Mouse (Mus musculus): ENCODE measurements around the gene Gpr55. TPM values are rescaled to one million over a fixed set of nuclear protein-coding genes. Genes with fewer than 3 reads are reported as not detected.
"Not testable (repeated sequence)": the region's sequence is repeated elsewhere in the genome, so short reads cannot be mapped to it uniquely, and the experiment has no call there.

The Gpr55 gene
- polyA plus RNA-seq (2016; fragmentation: Nextera tagmentation; extraction: Ambion mirVana), result 0.04 TPM in 1 of 2 replicates, not detected in the other

DNA sequence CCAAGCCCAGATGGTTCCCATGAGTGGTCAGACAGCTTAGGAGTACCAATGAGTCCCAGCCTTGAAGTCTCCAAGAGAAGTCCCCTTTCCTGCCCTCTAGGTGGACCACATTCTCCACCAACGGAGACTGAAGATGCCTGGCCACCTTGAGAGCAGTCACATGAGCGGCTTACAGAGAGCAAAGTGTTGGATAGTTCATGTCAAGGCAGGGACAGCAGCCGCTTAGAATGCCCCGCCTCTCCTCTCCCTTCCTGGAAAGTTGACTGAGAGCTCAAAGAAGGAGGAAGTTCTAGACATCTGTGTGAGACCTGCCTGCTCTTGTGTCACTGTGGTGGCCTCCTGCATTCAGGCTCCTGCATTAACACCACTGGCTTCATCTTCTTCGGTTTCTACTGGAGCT is at the start of gene Gpr55:
Gene Gpr55, minus strand, starts transcription at position 135 of the 400 bp plus-strand sequence.
- 59% methylated on average over 5 of the region's 5 CpGs for WGBS
- H3K27ac ChIP-seq, result peak within 1 kb of the TSS; percentile 84
- H3K4me1 ChIP-seq, result peaks cover 50% of the 10 kb centered on the region
- H3K9me3 ChIP-seq, result no peaks in the 10 kb centered on the region
- H3K27me3 ChIP-seq (ENCODE audit: insufficient read depth, poor library complexity, severe bottlenecking), result no peaks in the 10 kb centered on the region
- no peaks in the 10 kb centered on the region for H3K36me3 ChIP-seq
- no peak within 1 kb of the TSS for H3K4me3 ChIP-seq
- DNase-seq (ENCODE audit: low spot score), result no peak

DNA sequence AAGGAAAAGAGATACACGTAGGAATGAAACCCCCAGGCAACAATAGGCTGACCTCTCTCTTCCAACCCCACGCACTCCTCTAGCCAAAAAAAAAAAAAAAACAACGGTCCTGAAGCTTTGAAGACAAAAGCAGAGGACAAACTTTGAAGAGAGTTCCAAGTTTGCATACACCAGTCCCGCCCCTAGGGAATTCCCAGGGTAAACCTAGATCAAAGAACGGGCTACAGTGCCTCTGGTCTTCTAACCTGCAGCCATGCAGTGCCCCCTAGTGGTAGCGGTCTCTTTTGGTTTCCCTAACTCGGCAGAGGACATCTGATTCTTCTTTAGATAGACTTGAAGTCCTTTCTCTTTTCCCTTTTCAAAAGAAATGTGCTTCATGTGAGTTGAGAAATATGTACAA is 47.0 kb upstream of the Gpr55 start:
- DNase-seq (ENCODE audit: low spot score), result peak; percentile 82
- H3K27ac ChIP-seq, result no peak overlapping the region
- 0 out of 2 replicates have a peak, but pooled peaks cover 5% of the 10 kb centered on the region for H3K27me3 ChIP-seq (ENCODE audit: insufficient read depth, poor library complexity, severe bottlenecking)
- no peak overlapping the region for H3K4me3 ChIP-seq
- no peaks in the 10 kb centered on the region for H3K4me1 ChIP-seq
- no peaks in the 10 kb centered on the region; the same call in 1 of the 2 replicates for H3K9me3 ChIP-seq
- WGBS, result 3% methylated on average over 7 of the region's 7 CpGs
- no peaks in the 10 kb centered on the region for H3K36me3 ChIP-seq

DNA sequence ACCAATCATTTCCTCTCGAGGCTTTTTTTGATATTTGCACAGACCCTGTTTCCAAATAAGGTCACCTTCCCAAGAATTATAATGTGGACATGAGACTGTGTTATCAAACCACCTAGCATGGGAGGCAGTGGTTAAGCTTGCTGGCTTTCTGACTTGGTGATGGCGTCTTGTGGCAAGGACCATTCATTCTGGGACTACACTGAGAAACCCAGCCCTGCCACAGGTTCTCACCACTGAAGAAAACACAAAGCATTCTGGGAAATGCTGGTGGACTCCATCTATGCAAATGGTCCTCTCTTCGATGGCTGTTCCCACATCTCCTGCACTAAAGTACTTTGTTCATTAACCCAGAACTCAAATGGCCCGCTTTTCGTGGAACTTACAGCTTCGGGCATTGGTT is 45.2 kb upstream of the Gpr55 start:
- DNase-seq (ENCODE audit: low spot score), result no peak
- no peaks in the 10 kb centered on the region for H3K9me3 ChIP-seq
- 83% methylated on average over 6 of the region's 6 CpGs for WGBS

DNA sequence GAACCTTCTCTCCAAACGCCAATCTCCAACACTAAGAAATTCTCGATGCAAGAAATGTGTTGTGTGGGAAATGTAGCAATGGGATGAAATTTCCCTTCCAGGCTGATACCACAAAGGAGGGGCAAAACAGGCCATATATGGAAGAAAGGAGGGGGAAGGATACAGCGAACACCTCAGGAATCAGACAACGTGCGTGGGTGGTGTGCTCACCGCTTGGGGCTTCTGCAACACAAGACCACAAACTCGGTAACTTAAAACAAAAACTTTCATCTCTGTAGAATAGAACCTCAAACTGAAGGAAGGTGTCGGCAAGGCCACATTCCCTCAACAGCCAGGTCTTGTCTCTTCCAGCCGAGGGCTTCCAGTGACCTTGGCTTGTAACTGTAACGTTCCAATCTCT is 44.7 kb upstream of the Gpr55 start:
- DNase-seq (ENCODE audit: low spot score), result no peak
- Histone ChIP-seq H3K27ac (no peak overlapping the region), H3K9me3 (no peaks in the 10 kb centered on the region), H3K27me3 (ENCODE audit: insufficient read depth, poor library complexity, severe bottlenecking) (0 out of 2 replicates have a peak, but pooled peaks cover 5% of the 10 kb centered on the region), H3K4me1 (no peaks in the 10 kb centered on the region), H3K36me3 (no peaks in the 10 kb centered on the region), H3K4me3 (no peak overlapping the region)
- WGBS, result 81% methylated on average over 10 of the region's 10 CpGs

More for the DNA sequence above, 45.2 kb upstream of the Gpr55 start:
- Histone ChIP-seq H3K4me3 (no peak overlapping the region), H3K27me3 (ENCODE audit: insufficient read depth, poor library complexity, severe bottlenecking) (0 out of 2 replicates have a peak, but pooled peaks cover 5% of the 10 kb centered on the region), H3K36me3 (no peaks in the 10 kb centered on the region), H3K4me1 (no peaks in the 10 kb centered on the region), H3K27ac (no peak overlapping the region)

DNA sequence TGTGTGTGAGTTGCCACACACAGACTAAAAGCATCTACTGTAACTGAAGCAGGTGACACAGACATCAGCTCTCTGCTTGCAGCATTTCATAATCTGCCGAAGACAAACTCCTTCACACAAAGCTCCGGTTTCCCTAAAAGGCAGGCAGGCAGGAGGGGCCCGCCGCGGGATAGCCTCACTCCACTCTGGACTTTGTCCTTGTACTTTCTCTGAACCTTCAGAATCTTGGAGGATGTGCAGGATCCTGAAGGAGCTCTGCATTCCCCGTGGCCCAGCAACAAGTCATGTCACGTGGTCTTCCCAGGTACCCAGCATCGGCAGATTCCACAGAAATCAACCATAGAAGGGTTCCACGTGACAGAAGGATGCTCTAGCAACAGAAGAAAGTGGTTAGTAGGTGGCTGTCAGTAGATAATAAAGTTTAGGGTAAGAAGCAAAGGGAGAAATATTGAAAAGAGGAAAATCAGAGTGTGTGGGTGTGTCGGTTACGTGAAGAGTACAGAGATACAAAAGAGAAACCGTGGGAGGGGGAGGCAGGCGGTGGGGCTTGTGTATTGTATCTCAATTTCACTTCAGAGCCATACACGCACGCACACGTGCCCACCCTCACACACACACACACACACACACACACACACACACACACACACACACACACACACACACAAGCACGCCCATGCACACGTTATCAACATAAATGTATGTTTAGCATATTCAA is 39.2 kb upstream of the Gpr55 start:
- H3K4me1 ChIP-seq, result no peaks in the 10 kb centered on the region; the same call in 1 of the 2 replicates
- H3K36me3 ChIP-seq, result no peaks in the 10 kb centered on the region
- DNase-seq (ENCODE audit: low spot score), result no peak
- H3K27me3 ChIP-seq (ENCODE audit: insufficient read depth, poor library complexity, severe bottlenecking), result no peaks in the 10 kb centered on the region
- WGBS, result 76% methylated on average over 18 of the region's 18 CpGs
- H3K27ac ChIP-seq, result no peak overlapping the region
- H3K4me3 ChIP-seq, result no peak overlapping the region
- no peaks in the 10 kb centered on the region for H3K9me3 ChIP-seq

DNA sequence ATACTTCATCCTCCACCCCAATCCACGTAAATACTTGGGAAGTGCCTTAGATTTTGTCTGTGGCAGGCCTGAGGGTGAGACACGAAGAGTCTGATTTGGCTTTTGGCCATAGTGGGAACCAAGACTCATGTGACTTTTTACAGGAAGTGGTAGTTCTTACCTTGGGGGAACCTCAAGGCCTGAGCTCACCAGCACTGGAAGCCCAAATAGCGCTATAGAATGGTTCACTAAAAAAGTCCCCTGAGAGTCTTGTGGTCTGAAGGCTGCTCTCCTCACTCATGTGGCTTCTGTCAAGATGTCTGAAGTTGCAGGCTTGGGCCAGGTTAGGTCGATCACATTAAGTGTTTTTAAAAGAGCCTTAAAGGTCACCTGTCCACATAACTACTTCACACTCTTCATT is 37.2 kb upstream of the Gpr55 start:
- H3K4me3 ChIP-seq, result no peak overlapping the region
- H3K27me3 ChIP-seq (ENCODE audit: insufficient read depth, poor library complexity, severe bottlenecking), result no peaks in the 10 kb centered on the region
- H3K36me3 ChIP-seq, result no peaks in the 10 kb centered on the region
- no peak overlapping the region for H3K27ac ChIP-seq
- H3K4me1 ChIP-seq, result no peaks in the 10 kb centered on the region; the same call in 1 of the 2 replicates
- WGBS, result 84% methylated on average over 4 of the region's 4 CpGs
- DNase-seq (ENCODE audit: low spot score), result no peak
- no peaks in the 10 kb centered on the region for H3K9me3 ChIP-seq

DNA sequence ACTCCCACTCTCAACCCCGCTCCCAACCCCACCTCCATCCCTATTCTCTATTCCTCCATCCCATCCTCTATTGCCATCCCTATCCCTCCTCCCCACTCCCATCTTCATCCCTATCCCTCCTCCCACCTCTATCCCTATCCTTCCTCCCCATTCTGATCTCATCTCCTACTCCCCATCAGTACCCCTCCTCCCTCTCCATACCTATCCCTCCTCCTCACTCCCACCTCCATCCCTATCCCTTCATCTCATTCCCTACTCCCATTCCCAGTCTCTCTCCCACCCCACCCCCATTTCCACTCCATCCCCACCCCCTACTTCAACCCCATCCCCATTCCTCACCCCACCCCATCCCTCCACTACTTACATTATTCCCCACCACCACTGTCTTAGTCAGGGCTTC is 36.4 kb upstream of the Gpr55 start:
- WGBS, result 100% methylated on average over 1 of the region's 1 CpGs
- H3K27ac ChIP-seq, result no peak overlapping the region
- no peak for DNase-seq (ENCODE audit: low spot score)
- no peak overlapping the region for H3K4me3 ChIP-seq
- H3K9me3 ChIP-seq, result no peaks in the 10 kb centered on the region
- H3K36me3 ChIP-seq, result no peaks in the 10 kb centered on the region
- no peaks in the 10 kb centered on the region; the same call in 1 of the 2 replicates for H3K4me1 ChIP-seq
- H3K27me3 ChIP-seq (ENCODE audit: insufficient read depth, poor library complexity, severe bottlenecking), result no peaks in the 10 kb centered on the region

DNA sequence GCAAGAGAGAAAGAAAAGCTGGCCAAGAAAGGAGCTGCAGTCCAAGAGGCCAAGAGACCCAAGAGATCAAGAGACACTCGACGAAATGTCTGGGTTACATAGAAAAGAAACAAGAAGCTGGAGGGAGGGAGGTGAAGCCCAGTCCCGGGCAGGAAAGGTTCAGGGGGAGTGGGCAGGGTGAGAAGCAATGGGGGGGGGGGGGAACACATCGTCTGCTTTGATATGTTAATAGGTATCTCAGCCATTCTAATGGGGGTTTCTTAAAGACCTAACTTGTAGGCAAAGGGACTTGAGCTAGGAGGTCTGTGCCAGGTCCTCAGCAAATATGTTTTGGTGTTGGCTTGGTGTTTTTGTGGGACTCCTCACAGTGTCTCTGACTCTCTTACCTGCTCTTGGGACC is 32.7 kb upstream of the Gpr55 start:
- no peaks in the 10 kb centered on the region for H3K9me3 ChIP-seq
- H3K27ac ChIP-seq, result no peak overlapping the region
- no peaks in the 10 kb centered on the region for H3K4me1 ChIP-seq
- no peak for DNase-seq (ENCODE audit: low spot score)
- H3K4me3 ChIP-seq, result no peak overlapping the region
- 70% methylated on average over 4 of the region's 4 CpGs for WGBS
- no peaks in the 10 kb centered on the region for H3K36me3 ChIP-seq
- H3K27me3 ChIP-seq (ENCODE audit: insufficient read depth, poor library complexity, severe bottlenecking), result no peaks in the 10 kb centered on the region

DNA sequence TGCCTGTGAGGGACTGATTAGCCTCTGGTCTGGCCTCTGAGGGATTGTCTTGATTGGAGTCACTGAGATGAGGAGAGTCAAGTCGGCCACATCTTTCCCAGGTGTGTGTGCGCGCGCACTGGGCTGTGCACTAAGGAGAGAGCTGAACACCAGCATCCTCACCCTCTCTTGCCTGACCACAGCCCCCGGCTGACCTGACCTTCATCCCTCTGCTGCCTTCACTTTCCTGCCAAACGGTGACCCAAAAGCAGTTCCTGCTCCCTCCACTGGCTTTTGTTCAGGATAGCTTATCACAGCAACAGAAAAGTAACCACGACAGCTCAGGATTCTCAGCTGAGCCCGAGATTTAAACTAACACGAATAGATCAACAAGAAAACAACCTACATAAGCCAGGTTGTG is 31.4 kb upstream of the Gpr55 start:
- no peak overlapping the region for H3K4me3 ChIP-seq
- no peaks in the 10 kb centered on the region for H3K27me3 ChIP-seq (ENCODE audit: insufficient read depth, poor library complexity, severe bottlenecking)
- no peaks in the 10 kb centered on the region for H3K9me3 ChIP-seq
- H3K27ac ChIP-seq, result no peak overlapping the region
- no peaks in the 10 kb centered on the region for H3K36me3 ChIP-seq
- WGBS, result 54% methylated on average over 9 of the region's 9 CpGs
- no peaks in the 10 kb centered on the region for H3K4me1 ChIP-seq
- no peak for DNase-seq (ENCODE audit: low spot score)

DNA sequence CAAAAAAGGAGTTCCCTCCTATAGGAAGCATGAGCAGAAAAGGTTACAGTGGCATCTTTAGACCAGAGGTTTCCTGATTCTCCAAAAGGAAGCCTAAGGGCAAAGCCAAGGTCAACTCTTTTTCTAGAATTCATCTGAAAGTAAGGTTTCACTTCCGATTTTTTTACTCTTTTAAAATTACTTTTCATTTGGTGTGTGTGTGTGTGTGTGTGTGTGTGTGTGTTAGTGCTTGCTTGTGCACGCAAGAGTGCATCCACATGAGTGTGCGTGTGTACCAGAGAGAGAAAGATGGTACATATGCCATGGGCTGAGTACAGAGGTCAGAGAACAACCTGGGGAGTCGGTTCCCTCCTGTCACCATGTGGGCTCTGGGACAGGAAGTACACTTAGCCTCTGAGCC is 28.1 kb upstream of the Gpr55 start:
- H3K27me3 ChIP-seq (ENCODE audit: insufficient read depth, poor library complexity, severe bottlenecking); DNase-seq (ENCODE audit: low spot score); H3K4me1 ChIP-seq; H3K4me3 ChIP-seq; H3K9me3 ChIP-seq; H3K27ac ChIP-seq; H3K36me3 ChIP-seq: not testable (repeated sequence)
- WGBS, result 82% methylated on average over 4 of the region's 4 CpGs

DNA sequence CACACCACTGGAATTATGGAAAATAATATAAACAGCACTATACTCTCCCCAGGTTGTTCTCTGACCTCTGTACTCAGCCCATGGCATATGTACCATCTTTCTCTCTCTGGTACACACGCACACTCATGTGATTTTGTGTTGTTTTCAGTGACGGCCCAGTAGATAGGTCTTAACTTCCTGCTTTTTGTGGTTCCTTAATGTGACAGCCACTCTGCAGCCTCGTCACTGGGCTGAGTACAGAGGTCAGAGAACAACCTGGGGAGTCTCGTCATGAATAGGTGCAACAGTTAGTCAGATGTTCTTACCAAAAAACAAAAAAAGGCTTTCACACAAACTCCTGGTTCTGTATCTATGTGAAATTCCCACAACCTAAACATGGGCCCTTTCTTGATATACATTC is 27.5 kb upstream of the Gpr55 start:
- Histone ChIP-seq H3K36me3 (no peaks in the 10 kb centered on the region), H3K27me3 (ENCODE audit: insufficient read depth, poor library complexity, severe bottlenecking) (no peaks in the 10 kb centered on the region), H3K9me3 (no peaks in the 10 kb centered on the region), H3K27ac (no peak overlapping the region), H3K4me3 (no peak overlapping the region), H3K4me1 (peaks cover 4% of the 10 kb centered on the region; the same call in 1 of the 2 replicates)
- WGBS, result 75% methylated on average over 4 of the region's 4 CpGs
- DNase-seq (ENCODE audit: low spot score), result no peak

DNA sequence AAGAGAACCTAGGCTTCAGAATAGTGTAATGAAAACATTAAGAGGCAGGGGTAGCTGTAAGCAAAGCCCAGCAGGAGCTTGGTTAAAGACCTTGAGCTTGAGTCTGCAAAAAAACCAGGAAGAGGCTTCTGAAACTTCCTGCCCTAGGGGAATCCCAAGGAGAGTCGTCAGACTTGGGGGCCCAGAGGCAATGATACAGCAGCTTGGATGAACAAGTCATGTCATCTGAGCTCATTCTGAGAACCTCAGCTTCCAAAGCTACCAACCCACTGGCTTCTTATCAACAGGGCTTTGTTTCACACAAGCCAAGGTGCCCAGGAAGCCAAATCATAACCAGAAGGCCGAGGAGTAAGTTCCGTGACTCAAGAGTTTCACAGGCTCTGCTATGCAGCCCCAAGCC is 25.0 kb upstream of the Gpr55 start:
- Histone ChIP-seq H3K36me3 (no peaks in the 10 kb centered on the region), H3K27me3 (ENCODE audit: insufficient read depth, poor library complexity, severe bottlenecking) (no peaks in the 10 kb centered on the region), H3K27ac (no peak overlapping the region), H3K4me3 (no peak overlapping the region), H3K9me3 (no peaks in the 10 kb centered on the region), H3K4me1 (peaks cover 16% of the 10 kb centered on the region)
- DNase-seq (ENCODE audit: low spot score), result no peak
- 84% methylated on average over 3 of the region's 3 CpGs for WGBS

DNA sequence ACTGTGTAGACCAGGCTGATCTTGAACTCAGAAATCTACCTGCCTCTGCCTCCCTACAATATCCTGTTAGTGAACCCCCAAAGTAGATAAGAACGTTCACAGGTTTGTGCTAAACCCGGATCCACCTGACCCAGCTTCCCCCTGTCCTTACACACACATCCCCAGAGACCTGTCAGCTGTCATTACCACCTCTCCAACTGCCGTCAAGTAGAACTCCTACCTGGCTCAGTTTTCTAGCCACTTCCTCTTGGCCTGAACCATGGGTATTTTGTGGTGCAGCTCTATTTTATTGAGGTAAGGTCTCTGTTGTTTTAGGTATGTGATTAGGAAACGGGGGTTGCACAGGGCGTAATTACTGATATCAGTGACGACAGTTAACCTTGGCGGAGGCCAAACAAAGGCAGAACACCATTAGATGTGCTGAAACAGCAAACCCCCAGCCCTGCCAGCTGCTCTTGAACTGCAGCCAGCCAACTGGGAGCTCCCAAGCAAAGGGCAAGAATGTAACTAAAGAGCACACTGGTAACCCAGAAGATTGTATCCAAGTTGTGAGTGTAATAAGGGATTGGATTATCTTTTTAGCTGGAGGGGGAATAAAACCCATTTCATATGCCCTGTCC is 21.0 kb upstream of the Gpr55 start:
- WGBS, result 41% methylated on average over 7 of the region's 7 CpGs
- Histone ChIP-seq H3K9me3 (no peaks in the 10 kb centered on the region), H3K27me3 (ENCODE audit: insufficient read depth, poor library complexity, severe bottlenecking) (no peaks in the 10 kb centered on the region), H3K4me3 (no peak overlapping the region), H3K4me1 (peaks cover 16% of the 10 kb centered on the region), H3K27ac (no peak overlapping the region), H3K36me3 (no peaks in the 10 kb centered on the region)
- DNase-seq (ENCODE audit: low spot score), result no peak

Data from heart, embryonic 10.5 days (tissue).